Mouse (Mus musculus): Measurements from ENCODE around the gene Mgmt.

The Mgmt gene

GRCm38 (mm10) chr7:137001783-137002182 lies 107.4 kb downstream of the Mgmt start:
- DNase-seq (ENCODE audit: low read depth, low spot score): no peak

DNA sequence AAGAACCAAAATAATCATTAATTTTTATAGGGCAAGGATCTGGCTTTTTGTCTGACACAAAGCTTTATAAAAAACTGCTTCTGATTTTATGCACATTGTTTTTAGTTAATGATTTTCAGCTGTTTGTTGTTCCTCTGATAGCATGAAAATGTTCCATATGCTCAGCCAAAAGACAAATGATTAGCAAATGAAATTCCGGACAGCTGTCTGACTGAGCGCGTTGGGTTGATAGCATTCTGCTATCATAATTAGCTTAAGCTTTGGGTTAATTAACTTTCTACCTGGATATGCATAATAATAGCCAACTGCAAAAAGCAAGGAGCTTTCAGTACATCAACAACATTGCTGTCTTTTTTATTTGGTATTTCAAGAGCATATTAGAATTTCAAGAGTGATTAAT lies 108.0 kb downstream of the Mgmt start:
- DNase-seq (ENCODE audit: low read depth, low spot score): no peak

GRCm38 (mm10) chr7:137005293-137005692 lies 110.9 kb downstream of the Mgmt start:
- no peak for DNase-seq (ENCODE audit: low read depth, low spot score)

- no peak for DNase-seq (ENCODE audit: low read depth, low spot score)
Measured at GRCm38 (mm10) chr7:137008321-137008720, 113.9 kb downstream of the Mgmt start.

GRCm38 (mm10) chr7:137009732-137010275 lies 115.4 kb downstream of the Mgmt start:
- DNase-seq (ENCODE audit: low read depth, low spot score): no peak

- DNase-seq (ENCODE audit: low read depth, low spot score): no peak
Measured at GRCm38 (mm10) chr7:137010451-137010850, 116.0 kb downstream of the Mgmt start.

DNA sequence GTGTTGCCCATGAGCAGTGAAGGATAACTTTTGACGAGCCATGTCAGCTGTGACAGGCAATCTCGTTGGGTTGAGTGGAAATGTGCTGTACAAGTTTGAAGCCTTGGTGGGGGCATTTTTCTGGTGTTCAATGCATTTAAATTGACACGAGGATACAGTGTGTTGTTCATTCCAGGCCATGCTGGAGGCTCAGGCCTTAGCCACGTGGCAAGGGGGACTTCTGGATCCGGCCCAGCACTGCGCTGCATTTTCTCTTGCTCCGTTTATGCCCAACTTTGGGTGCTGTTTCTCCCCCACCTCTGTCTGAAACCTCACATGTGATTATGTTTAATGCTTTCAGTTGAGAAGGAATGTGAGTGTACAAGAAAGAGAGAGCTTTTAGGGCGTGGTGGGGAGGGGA lies 118.3 kb downstream of the Mgmt start:
- no peak for DNase-seq (ENCODE audit: low read depth, low spot score)

DNA sequence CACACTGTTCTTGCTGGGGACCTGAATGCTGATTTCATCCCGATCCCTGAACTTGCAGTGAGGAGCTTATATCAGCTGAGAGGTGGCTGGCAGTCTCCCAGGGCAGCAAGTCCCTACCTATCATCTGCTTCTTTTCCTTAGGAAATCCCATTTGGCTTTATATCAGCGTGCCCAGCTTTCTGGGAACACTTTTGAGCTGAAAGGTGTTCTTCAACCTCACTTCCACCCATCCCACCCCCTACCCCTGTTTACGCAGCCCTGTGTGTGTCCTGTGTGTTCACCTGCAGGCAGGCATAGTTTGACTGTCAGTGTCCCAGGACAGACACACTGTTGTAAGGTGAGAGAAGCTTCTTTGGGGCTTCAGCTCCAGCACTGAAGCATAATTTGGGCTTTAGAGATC lies 119.0 kb downstream of the Mgmt start:
- DNase-seq (ENCODE audit: low read depth, low spot score): no peak

- DNase-seq (ENCODE audit: low read depth, low spot score): no peak
Measured at GRCm38 (mm10) chr7:137018614-137019013, 124.2 kb downstream of the Mgmt start.

GRCm38 (mm10) chr7:137020195-137020594 lies 125.8 kb downstream of the Mgmt start:
- DNase-seq (ENCODE audit: low read depth, low spot score): no peak

GRCm38 (mm10) chr7:137030789-137031188 lies 136.4 kb downstream of the Mgmt start:
- DNase-seq (ENCODE audit: low read depth, low spot score): no peak

DNA sequence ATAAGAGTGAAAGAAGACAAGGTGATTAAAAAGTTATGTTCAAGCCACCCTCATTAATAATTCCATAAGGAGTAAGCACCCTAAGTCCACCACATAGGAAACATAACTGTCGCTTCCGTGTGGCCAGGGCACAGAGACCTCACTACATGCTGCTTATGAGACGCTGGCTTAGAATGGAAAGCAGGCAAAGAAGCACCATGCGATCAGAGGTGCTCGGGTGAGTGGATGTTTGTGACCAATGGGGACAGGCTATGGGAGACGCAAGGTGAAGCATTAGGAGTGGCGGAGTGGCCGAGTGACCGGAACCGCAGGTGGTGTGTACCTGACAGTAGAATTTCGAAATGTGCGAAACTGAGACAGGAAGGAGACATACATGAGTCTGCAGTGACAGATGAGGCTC lies 138.8 kb downstream of the Mgmt start:
- no peak for DNase-seq (ENCODE audit: low read depth, low spot score)

DNA sequence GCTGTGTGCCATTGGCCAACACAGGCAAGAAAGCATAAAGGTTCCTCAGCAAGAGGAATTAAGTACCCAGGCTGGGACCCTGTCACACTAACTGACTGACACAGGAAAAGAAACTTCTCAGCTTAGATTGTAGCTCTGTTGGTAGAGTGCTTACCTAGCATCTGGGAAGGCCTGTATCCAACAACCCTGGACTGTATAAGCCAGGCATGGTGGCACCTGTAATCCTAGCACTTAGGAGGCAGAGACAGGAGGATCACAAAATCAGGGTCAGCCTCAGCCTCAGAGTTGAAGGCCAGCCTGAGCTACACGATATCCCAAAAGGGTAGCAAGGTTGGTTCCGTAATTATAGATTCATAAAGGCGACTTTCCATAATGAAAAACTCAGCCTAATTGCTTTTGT lies 140.6 kb downstream of the Mgmt start:
- DNase-seq (ENCODE audit: low read depth, low spot score): no peak

- no peak for DNase-seq (ENCODE audit: low read depth, low spot score)
Measured at GRCm38 (mm10) chr7:137035916-137036315, 141.5 kb downstream of the Mgmt start.

- DNase-seq (ENCODE audit: low read depth, low spot score): no peak
Measured at GRCm38 (mm10) chr7:137037471-137037870, 143.1 kb downstream of the Mgmt start.

- no peak for DNase-seq (ENCODE audit: low read depth, low spot score)
Measured at GRCm38 (mm10) chr7:137037872-137038271, 143.5 kb downstream of the Mgmt start.

DNA sequence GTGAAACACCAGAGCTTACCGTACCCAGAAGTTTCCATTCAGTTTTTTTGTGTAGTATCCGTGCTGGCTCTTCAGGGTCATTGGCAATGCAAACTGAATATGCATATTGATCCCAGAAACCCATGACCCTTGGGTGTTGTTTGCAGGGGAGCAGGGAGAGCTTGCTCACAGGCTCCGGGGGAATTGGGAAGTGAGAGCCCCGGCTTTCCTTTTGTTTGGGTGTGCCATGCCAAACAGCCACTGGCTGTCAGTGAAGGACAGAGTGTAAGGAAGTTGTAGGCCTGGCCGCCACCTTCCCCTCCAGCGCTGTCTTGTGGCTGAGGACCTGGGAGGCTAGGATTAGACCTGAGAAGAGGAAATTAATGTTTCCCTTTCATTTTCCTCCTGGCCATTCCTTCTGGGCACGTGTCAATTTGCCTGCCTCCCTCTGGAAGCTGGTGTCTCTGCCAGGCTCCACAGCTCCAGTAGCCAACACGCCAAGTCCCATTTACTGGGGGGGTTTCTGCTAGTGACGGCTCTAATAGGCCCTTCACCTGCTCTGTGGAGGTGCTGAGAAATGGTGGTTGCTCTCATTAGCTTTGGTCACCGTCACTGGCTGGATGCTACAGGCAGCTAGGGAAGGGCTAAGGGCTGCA lies 144.0 kb downstream of the Mgmt start:
- DNase-seq (ENCODE audit: low read depth, low spot score): no peak

GRCm38 (mm10) chr7:137038946-137039320 lies 144.5 kb downstream of the Mgmt start:
- DNase-seq (ENCODE audit: low read depth, low spot score): no peak

DNA sequence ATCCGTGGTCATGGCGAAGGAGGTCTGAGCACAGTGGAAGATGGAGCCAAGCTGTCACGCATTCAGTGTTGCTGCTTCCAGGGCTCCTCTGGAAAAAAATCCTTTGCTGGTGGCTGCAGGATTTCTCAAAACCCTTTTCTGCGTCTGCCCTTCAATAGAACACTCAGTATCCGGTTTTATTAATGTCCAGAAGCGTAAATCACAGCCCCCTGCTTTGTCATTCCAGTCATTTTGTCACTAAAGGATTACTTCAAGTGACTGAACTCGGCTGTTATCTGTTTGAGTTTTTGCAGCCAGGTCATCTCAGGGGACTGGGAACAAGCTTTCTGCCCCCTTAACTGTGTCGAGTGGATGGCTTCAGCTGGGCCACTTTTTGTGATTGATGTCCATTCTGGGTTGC lies 146.2 kb downstream of the Mgmt start:
- no peak for DNase-seq (ENCODE audit: low read depth, low spot score)

DNA sequence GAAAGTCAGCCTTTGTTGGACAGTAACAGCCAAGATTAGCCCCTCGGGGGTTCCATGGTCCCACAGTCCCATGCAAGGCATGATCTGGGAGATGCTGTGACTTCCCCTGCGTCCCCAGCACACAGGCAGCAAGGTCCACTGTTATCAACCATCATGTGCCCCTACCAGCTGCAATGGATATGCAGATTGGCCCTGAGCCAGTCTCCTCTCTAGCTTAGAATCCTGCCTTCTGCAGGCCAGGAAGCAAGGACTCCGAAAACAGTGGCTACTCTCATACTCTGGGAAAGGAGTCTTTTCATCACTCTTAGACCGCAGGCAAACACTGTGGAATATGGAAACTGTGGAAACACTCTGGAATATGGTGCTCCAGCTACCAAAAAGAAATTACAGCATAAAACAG lies 152.5 kb downstream of the Mgmt start:
- DNase-seq (ENCODE audit: low read depth, low spot score): no peak

DNA sequence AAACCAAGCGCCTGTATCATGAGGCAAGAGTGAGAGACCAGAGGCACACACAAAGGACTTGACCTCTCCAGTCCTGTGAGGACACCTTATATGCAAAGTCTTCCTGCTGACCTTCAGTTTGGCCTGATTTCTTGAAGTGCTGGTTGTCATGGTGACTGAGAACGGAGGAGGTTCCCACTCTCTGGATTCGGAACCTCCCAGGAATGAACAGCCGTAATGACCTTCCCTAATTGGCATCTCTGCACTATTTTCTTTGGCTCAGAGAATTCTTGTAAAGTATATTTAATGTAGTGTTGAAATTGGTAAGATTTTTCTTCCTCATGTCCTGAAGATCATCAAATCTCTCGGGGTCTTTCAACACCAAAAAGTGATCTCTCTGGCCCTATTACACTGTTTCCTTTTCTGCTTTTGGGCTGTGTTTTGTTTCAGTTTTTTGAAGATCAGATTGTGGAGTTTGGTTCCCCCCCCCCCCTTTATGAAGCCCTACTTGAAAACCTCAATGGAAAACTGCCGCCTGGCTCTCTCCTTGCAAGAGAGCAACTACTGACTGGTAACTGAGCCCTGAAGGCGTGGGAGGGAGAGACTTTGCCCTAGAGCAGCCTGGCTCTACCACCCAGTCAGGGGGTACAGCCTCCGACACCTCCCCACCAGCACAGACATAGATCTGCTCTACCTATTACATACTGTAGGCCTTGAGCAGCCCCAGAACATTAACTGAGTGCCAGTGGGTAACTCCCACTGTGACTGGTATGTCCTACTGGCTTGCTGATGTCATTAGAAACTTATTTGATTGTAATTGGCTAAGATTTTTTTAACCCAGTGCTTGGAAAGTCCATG lies 153.9 kb downstream of the Mgmt start:
- DNase-seq (ENCODE audit: low read depth, low spot score): no peak

GRCm38 (mm10) chr7:137054343-137054742 lies 159.9 kb downstream of the Mgmt start:
- no peak for DNase-seq (ENCODE audit: low read depth, low spot score)

DNA sequence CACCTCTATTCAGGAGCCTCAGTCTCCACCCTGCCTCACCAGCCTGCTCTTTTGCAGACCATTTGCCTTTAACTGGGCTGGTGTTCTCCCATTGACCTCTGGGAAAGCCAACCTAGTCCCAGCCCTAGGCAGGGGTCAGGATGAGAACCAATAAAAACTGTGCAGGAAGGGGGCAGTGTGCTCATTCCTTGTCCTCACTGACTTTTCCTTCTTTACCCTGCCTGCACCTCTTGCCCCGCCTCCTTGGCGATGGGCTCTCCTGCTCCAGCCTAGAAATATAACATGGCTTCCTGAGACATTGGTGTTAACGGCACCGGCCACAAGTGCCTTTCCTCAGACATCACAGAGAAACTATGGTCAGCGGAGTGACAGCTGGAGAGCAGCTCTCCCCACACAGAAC lies 161.7 kb downstream of the Mgmt start:
- DNase-seq (ENCODE audit: low read depth, low spot score): no peak

Measured in skeletal muscle tissue, adult 2 months (tissue).